Mouse (Mus musculus): ENCODE data around the gene Vav2.

DNA sequence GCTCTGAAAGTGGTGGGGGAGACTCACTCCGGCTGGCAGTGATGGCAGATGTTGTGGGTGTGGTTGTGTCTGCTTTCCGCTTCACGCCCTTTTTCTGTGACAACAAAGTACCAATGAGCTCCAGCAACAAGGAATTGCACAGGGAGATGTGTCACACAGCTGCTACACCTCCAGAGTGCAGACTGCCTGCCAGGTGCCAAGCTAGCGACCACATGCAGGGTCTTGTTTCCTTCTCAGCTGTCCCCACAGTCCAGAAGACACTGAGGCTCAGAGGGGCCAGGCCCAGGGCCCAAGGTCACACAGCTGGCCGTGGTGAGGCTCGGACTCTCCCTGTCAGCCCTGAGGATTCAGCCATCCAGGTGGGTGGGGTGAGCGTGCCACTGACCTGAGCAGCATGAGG, 32.9 kb upstream of the Vav2 start:
- TF ChIP-seq POLR2A (IDR thresholded peaks at IDR 0.05; ENCODE audit: control insufficient read depth, extremely low read depth, insufficient read depth, low read length, poor library complexity) = no peak
- TF ChIP-seq CTCF (IDR thresholded peaks at IDR 0.05; ENCODE audit: borderline replicate concordance, control insufficient read depth, extremely low read depth, insufficient read depth, low read length, poor library complexity) = no peak

All from thymus, adult 2 months (tissue).